Mouse (Mus musculus) Muller cell, postnatal 12 days (primary cell): ENCODE results near the gene Elovl6.

ENCODE experiments used
- DNase-seq: peaks from one replicate; pipeline ENCODE4 v3.0.0-alpha.2; 2015; ENCODE audit errors: inconsistent ontology term

Gene Elovl6

GRCm38 (mm10) chr3:129647312-129647711 lies 115.2 kb downstream of the Elovl6 start:
- DNase-seq, result no peak

- no peak for DNase-seq
Observed at GRCm38 (mm10) chr3:129648598-129648997, 116.4 kb downstream of the Elovl6 start.

GRCm38 (mm10) chr3:129649586-129650292 lies 117.6 kb downstream of the Elovl6 start:
- DNase-seq, result peak; percentile 16

- no peak for DNase-seq
Observed at GRCm38 (mm10) chr3:129650293-129650612, 118.1 kb downstream of the Elovl6 start.

GRCm38 (mm10) chr3:129650931-129651330 lies 118.8 kb downstream of the Elovl6 start:
- DNase-seq, result no peak

- DNase-seq, result no peak
Observed at GRCm38 (mm10) chr3:129651765-129652164, 119.6 kb downstream of the Elovl6 start.

- DNase-seq, result no peak
Observed at GRCm38 (mm10) chr3:129652476-129652875, 120.3 kb downstream of the Elovl6 start.

- DNase-seq, result no peak
Observed at GRCm38 (mm10) chr3:129656540-129656939, 124.4 kb downstream of the Elovl6 start.

- DNase-seq, result no peak
Observed at GRCm38 (mm10) chr3:129657222-129657621, 125.1 kb downstream of the Elovl6 start.

GRCm38 (mm10) chr3:129657775-129658174 lies 125.6 kb downstream of the Elovl6 start:
- no peak for DNase-seq

- DNase-seq, result no peak
Observed at GRCm38 (mm10) chr3:129658776-129659175, 126.6 kb downstream of the Elovl6 start.

GRCm38 (mm10) chr3:129663906-129664305 lies 131.8 kb downstream of the Elovl6 start:
- DNase-seq, result no peak

- DNase-seq, result no peak
Observed at GRCm38 (mm10) chr3:129675923-129676322, 143.8 kb downstream of the Elovl6 start.

- DNase-seq, result no peak
Observed at GRCm38 (mm10) chr3:129680258-129680657, 148.1 kb downstream of the Elovl6 start.

GRCm38 (mm10) chr3:129681841-129682240 lies 149.7 kb downstream of the Elovl6 start:
- DNase-seq, result no peak

GRCm38 (mm10) chr3:129682389-129682788 lies 150.2 kb downstream of the Elovl6 start:
- no peak for DNase-seq

- DNase-seq, result no peak
Observed at GRCm38 (mm10) chr3:129683060-129683679, 151.0 kb downstream of the Elovl6 start.

- DNase-seq, result no peak
Observed at GRCm38 (mm10) chr3:129686196-129686595, 154.0 kb downstream of the Elovl6 start.

- DNase-seq, result peak; percentile 56
Observed at GRCm38 (mm10) chr3:129686698-129687333, 154.7 kb downstream of the Elovl6 start.

- DNase-seq, result no peak
Observed at GRCm38 (mm10) chr3:129687429-129687828, 155.3 kb downstream of the Elovl6 start.
